Mouse (Mus musculus) adrenal gland, postnatal 14 days (tissue): ENCODE results near the gene Kif18b. TPM values are rescaled to one million over a fixed set of nuclear protein-coding genes. Genes with fewer than 3 reads are reported as not detected.
A peak's percentile ranks its signal among the peaks of the same experiment; 100 is the strongest.

Experiments used
- DNase-seq: peaks from one replicate; pipeline ENCODE4 v3.0.0; 2021; ENCODE audit warnings: mixed read lengths
- long read RNA-seq, 2 experiments: library from polyadenylated mRNA; stranded (forward); transcript quantifications; one replicate each; pipeline ENCODE4 v2.0.0; 2021
- total RNA-seq: library from RNA; stranded (reverse); gene quantifications from 2 replicates; pipeline ENCODE4 v1.2.3, GENCODE M21; 2021

The Kif18b gene
- total RNA-seq = 6.9 and 8.6 TPM in 2 replicates
- long read RNA-seq, experiment 1, transcript Kif18b-201 (16 exons, 3,326 nt) = major isoform, 10 of 13 reads
- long read RNA-seq, experiment 1, partial matches to known transcripts = 1 of 13 reads
- long read RNA-seq, experiment 1, other reads (novel, unspliced or antisense) = 2 of 13 reads
- long read RNA-seq, experiment 2, partial matches to known transcripts = 6 of 10 reads
- long read RNA-seq, experiment 2, other reads (novel, unspliced or antisense) = 1 of 10 reads

- peak; percentile 97 for DNase-seq
These were observed at the start of gene Kif18b for GRCm38 (mm10) chr11:102924557-102925350. TSS of gene Kif18b (minus strand) at chr11:102925124.

GRCm38 (mm10) chr11:102972326-102972725 is 47.4 kb upstream of the Kif18b start:
- no peak for DNase-seq

- no peak for DNase-seq
These were observed 46.7 kb upstream of the Kif18b start for GRCm38 (mm10) chr11:102971604-102972003.

- no peak for DNase-seq
These were observed 39.7 kb upstream of the Kif18b start for GRCm38 (mm10) chr11:102964547-102965091.

- no peak for DNase-seq
These were observed 39.1 kb upstream of the Kif18b start for GRCm38 (mm10) chr11:102963855-102964546.

GRCm38 (mm10) chr11:102963246-102963854 is 38.4 kb upstream of the Kif18b start:
- no peak for DNase-seq

- DNase-seq = no peak
These were observed 37.9 kb upstream of the Kif18b start for GRCm38 (mm10) chr11:102962861-102963245.

GRCm38 (mm10) chr11:102961082-102961481 is 36.2 kb upstream of the Kif18b start:
- no peak for DNase-seq

- no peak for DNase-seq
These were observed 33.9 kb upstream of the Kif18b start for GRCm38 (mm10) chr11:102958870-102959269.

GRCm38 (mm10) chr11:102958431-102958830 is 33.5 kb upstream of the Kif18b start:
- no peak for DNase-seq

GRCm38 (mm10) chr11:102957692-102958091 is 32.8 kb upstream of the Kif18b start:
- no peak for DNase-seq

- no peak for DNase-seq
These were observed 32.2 kb upstream of the Kif18b start for GRCm38 (mm10) chr11:102956962-102957614.

GRCm38 (mm10) chr11:102952922-102953321 is 28.0 kb upstream of the Kif18b start:
- DNase-seq = no peak

- DNase-seq = peak; percentile 73
These were observed 23.4 kb upstream of the Kif18b start for GRCm38 (mm10) chr11:102948043-102948961.

- DNase-seq = no peak
These were observed 22.0 kb upstream of the Kif18b start for GRCm38 (mm10) chr11:102946992-102947343.

GRCm38 (mm10) chr11:102946265-102946991 is 21.5 kb upstream of the Kif18b start, which contains the start of gene C1ql1:
TSS of gene C1ql1 (minus strand) at chr11:102946688.
- DNase-seq = peak; percentile 94

GRCm38 (mm10) chr11:102945306-102946264 is 20.7 kb upstream of the Kif18b start:
- DNase-seq = no peak

- DNase-seq = no peak
These were observed 16.3 kb upstream of the Kif18b start for GRCm38 (mm10) chr11:102941236-102941635.
